Mouse (Mus musculus) cerebellum, postnatal 4 days (tissue): ENCODE results near the gene Fig4.

Experiments used
- DNase-seq, 2 experiments: peaks; one replicate each; pipeline ENCODE4 v3.0.0; 2022; ENCODE audit warnings: low spot score in 2 of 2, mixed read lengths in 1 of 2

Fig4 gene

GRCm38 (mm10) chr10:41214083-41214482, 89.0 kb downstream of the Fig4 start:
- DNase-seq: no peak

- no peak for DNase-seq
These were observed 93.5 kb downstream of the Fig4 start for GRCm38 (mm10) chr10:41209538-41209937.

- no peak for DNase-seq
These were observed 94.1 kb downstream of the Fig4 start for GRCm38 (mm10) chr10:41208860-41209377.

GRCm38 (mm10) chr10:41205647-41206046, 97.4 kb downstream of the Fig4 start:
- DNase-seq: no peak

GRCm38 (mm10) chr10:41204637-41205315, 98.3 kb downstream of the Fig4 start:
- DNase-seq: no peak

GRCm38 (mm10) chr10:41204191-41204590, 98.9 kb downstream of the Fig4 start:
- no peak for DNase-seq

GRCm38 (mm10) chr10:41198719-41199118, 104.3 kb downstream of the Fig4 start:
- DNase-seq: no peak

GRCm38 (mm10) chr10:41197788-41198187, 105.3 kb downstream of the Fig4 start:
- DNase-seq: no peak

- no peak for DNase-seq
These were observed 106.8 kb downstream of the Fig4 start for GRCm38 (mm10) chr10:41196295-41196694.

- DNase-seq: no peak
These were observed 113.7 kb downstream of the Fig4 start for GRCm38 (mm10) chr10:41189392-41189791.

GRCm38 (mm10) chr10:41183975-41184374, 119.1 kb downstream of the Fig4 start:
- DNase-seq: no peak

GRCm38 (mm10) chr10:41182644-41183043, 120.4 kb downstream of the Fig4 start:
- no peak for DNase-seq

GRCm38 (mm10) chr10:41166141-41166540, 136.9 kb downstream of the Fig4 start:
- no peak for DNase-seq

GRCm38 (mm10) chr10:41163108-41163507, 140.0 kb downstream of the Fig4 start:
- DNase-seq: no peak

- no peak for DNase-seq
These were observed 145.8 kb downstream of the Fig4 start for GRCm38 (mm10) chr10:41157296-41157695.

- DNase-seq: no peak
These were observed 146.4 kb downstream of the Fig4 start for GRCm38 (mm10) chr10:41156693-41157092.

GRCm38 (mm10) chr10:41153229-41153750, 149.8 kb downstream of the Fig4 start:
- DNase-seq: no peak

GRCm38 (mm10) chr10:41151901-41152300, 151.2 kb downstream of the Fig4 start:
- no peak for DNase-seq

- DNase-seq: peak in 1 of 2 experiments; percentile 13
These were observed 151.6 kb downstream of the Fig4 start for GRCm38 (mm10) chr10:41151441-41151840.

- no peak for DNase-seq
These were observed 152.0 kb downstream of the Fig4 start for GRCm38 (mm10) chr10:41151021-41151420.

- DNase-seq: no peak
These were observed 152.6 kb downstream of the Fig4 start for GRCm38 (mm10) chr10:41150496-41150895.

GRCm38 (mm10) chr10:41149307-41149706, 153.8 kb downstream of the Fig4 start:
- no peak for DNase-seq

GRCm38 (mm10) chr10:41146141-41146540, 156.9 kb downstream of the Fig4 start:
- DNase-seq: no peak
